Mouse (Mus musculus): ENCODE measurements around the gene Ltbp4.

DNA sequence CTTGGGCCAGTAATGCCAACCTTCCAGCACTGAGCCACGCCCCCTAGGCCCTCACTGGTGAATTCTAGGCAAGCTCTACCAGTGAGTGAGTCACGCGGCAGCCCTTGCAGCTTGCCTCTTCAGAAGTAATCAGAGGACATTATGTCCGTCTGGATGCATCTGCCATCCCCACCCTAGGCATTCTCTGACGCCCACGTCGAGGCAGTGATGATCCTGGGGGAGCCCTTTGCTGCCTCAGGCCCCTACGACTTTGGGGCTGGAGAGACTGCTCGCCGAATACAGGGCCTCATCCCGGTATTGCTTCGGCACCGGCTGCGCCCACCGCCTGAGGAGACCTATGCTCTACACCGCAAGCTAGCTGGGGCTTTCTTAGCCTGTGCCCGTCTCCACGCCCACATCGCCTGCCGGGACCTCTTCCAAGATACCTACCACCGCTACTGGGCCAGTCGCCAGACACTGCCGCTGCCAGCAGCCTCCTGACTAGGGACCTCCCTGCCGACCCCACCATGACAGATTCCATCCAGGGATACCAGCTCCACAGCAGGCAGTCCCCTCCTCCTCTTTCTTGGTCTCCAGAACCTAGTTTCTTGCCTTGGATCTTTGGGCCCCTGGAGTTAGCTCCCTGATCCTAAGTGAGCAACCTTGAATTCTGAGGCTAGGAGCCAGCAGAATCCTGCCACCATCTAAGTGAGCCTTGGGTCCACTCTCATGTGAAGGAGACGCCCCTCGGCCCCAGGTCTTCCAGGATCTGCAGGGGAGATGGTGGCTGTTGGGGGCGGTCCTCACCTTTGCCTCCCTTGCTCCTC is 80.2 kb downstream of the Ltbp4 start:
- no peak for TF ChIP-seq CTCF (IDR thresholded peaks at IDR 0.05; ENCODE audit: borderline replicate concordance, insufficient read depth, low read depth, low read length)
- no peak for TF ChIP-seq POLR2A (IDR thresholded peaks at IDR 0.05; ENCODE audit: borderline replicate concordance, insufficient read depth, low read length)

Measured in cerebellum, adult 2 months (tissue).